Mouse (Mus musculus) bone marrow, adult 2 months (tissue): Measurements from ENCODE around the gene Tenm4.

Experiments used
- CTCF ChIP-seq: fragments of 200-500 bp; IDR thresholded peaks from 2 replicates; pipeline ENCODE4 v1.5.1; 2011; ENCODE audit warnings: low read length, control low read depth; ENCODE audit not compliant: control insufficient read depth, insufficient read depth
- POLR2A ChIP-seq: fragments of 200-500 bp; IDR thresholded peaks from 2 replicates; pipeline ENCODE4 v1.6.1; 2011; ENCODE audit warnings: low read depth, mild to moderate bottlenecking, control low read depth, low read length, borderline replicate concordance; ENCODE audit not compliant: control insufficient read depth

DNA sequence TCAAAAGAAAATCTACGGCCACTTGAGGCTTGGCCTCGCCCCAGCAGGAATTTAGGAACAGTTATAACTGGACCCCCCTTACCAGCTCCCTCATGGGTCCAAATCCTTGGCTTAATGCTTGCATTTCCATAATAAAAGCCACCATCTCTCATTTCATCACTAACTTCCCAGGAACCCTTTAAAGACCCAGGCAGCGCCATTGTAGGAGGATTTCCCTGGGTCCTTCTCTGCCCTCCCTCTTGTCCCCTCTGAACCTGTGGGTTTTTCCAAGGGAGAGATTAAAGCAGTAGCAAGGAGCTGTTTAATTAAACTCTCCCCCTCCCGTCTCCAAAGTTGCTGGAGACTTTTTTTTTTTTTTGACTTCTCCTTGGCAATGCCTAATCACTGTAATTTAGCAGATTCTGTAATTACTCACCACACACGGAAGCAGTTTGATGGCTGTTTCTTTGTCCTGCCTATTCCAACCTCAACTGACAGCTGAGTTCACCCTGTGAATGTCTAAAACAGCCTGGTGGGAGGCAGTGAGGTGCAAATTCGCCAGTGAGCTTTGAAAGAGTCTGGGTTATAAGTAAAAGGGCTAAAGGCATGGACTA lies 501.4 kb downstream of the Tenm4 start:
- TF ChIP-seq POLR2A: no peak
- no peak for TF ChIP-seq CTCF
